Mouse (Mus musculus): Measurements from ENCODE around the gene 3425401B19Rik. TPM values are rescaled to one million over a fixed set of nuclear protein-coding genes. Genes with fewer than 3 reads are reported as not detected.

Gene 3425401B19Rik
- total and polyA plus RNA-seq, 3 experiments, result 0.04 to 0.67 (median 0.05) TPM

DNA sequence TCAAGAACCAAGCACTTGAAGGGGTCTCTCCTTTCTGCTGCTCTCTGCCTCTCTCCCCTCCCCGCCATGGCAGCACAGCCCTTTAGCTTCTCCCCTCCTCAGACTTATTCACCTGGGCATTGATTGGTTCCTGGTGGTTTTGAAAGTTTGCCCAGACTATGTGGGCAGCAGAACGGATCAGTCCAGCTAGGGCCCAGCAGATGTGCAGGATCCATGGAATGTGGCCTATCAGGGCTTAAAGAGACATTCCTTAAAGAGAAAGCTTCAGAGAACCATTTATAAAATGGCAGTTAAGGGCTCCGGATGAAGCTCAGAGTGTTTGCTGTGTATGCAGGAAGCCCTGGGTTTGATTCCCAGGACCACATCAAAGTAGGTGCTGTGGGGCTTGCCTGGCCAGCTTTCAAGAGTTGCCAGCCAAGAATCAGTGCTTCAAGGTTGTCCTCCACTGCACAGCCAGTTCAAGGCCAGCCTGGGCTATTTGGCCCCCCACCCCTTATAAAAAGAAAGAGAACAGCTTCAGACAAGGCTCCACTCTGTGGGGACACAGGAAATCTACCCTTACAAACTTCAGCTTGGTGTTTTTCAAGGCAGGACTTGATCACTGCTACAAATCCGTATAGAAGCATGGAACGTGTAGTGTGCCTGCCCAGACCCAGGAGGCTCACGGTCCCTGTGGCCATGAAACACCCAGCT, 52.0 kb downstream of the 3425401B19Rik start:
- Histone ChIP-seq H3K9me3 (replicated peaks; ENCODE audit: low read length) (no peaks in the 10 kb centered on the region), H3K4me2 (ENCODE audit: insufficient read depth, low read depth, poor library complexity, severe bottlenecking) (no peak overlapping the region), H3K79me2 (replicated peaks; ENCODE audit: control insufficient read depth, extremely low read depth, insufficient read depth, poor library complexity, severe bottlenecking) (no peaks in the 10 kb centered on the region), H3K27ac (ENCODE audit: insufficient read depth, low read depth) (no peak overlapping the region), H3K27me3 (replicated peaks) (no peaks in the 10 kb centered on the region), H3K4me1 (ENCODE audit: control insufficient read depth in 1 of 2, insufficient read depth in 2 of 2) (peaks cover 0 to 34% of the 10 kb centered on the region in 2 experiments; a peak in 2 of 4 replicates), H3K9ac (ENCODE audit: insufficient read depth, low read depth) (no peak overlapping the region), H3K36me3 (replicated peaks in 1 of 2; ENCODE audit: control insufficient read depth in 1 of 2, insufficient read depth in 1 of 2, low read length in 1 of 2) (no peaks in the 10 kb centered on the region), H3K4me3 (replicated peaks in 1 of 3; ENCODE audit: low read depth in 2 of 3, low read length in 2 of 3, poor library complexity in 1 of 3) (no peak overlapping the region)
- no peak for DNase-seq (ENCODE audit: extremely low read depth)
- in situ Hi-C loops (cut with MboI; ENCODE audit: low pct_ligation_motif_present, low pct_unique_long_range_greater_than_20kb, low sequenced_read_pairs) (no loop called here), dilution Hi-C loops (cut with MboI; ENCODE audit: extremely low pct_ligation_motif_present, extremely low pct_unique_long_range_greater_than_20kb, low sequenced_read_pairs) (no loop called here)
- TF ChIP-seq CHD2 (IDR thresholded peaks at IDR 0.05; ENCODE audit: low read length), result no peak
- no peak for TF ChIP-seq ZKSCAN1 (IDR thresholded peaks at IDR 0.05; ENCODE audit: borderline replicate concordance, low read depth, low read length)
- no peak for TF ChIP-seq NRF1 (IDR thresholded peaks at IDR 0.05; ENCODE audit: low read depth, low read length)
- TF ChIP-seq E2F4 (IDR thresholded peaks at IDR 0.05; ENCODE audit: insufficient replicate concordance, low read depth, low read length), result no peak
- TF ChIP-seq GABPA (IDR thresholded peaks at IDR 0.05; ENCODE audit: insufficient replicate concordance, low read depth, low read length), result no peak
- TF ChIP-seq RAD21 (IDR thresholded peaks at IDR 0.05; ENCODE audit: low read depth, low read length), result no peak
- no peak for TF ChIP-seq RCOR1 (conservative IDR thresholded peaks at IDR 0.05; ENCODE audit: low read depth, low read length)
- TF ChIP-seq CHD1 (IDR thresholded peaks at IDR 0.05; ENCODE audit: low read depth, low read length), result no peak
- TF ChIP-seq PAX5 (IDR thresholded peaks at IDR 0.05; ENCODE audit: low read length), result no peak
- TF ChIP-seq MAX (IDR thresholded peaks at IDR 0.05; ENCODE audit: low read length), result no peak
- no peak for TF ChIP-seq EP300 (IDR thresholded peaks at IDR 0.05; ENCODE audit: low read length)
- TF ChIP-seq ETS1 (conservative IDR thresholded peaks at IDR 0.05; ENCODE audit: low read depth, low read length), result no peak
- no peak for TF ChIP-seq ZC3H11A (IDR thresholded peaks at IDR 0.05; ENCODE audit: low read depth, low read length)

DNA sequence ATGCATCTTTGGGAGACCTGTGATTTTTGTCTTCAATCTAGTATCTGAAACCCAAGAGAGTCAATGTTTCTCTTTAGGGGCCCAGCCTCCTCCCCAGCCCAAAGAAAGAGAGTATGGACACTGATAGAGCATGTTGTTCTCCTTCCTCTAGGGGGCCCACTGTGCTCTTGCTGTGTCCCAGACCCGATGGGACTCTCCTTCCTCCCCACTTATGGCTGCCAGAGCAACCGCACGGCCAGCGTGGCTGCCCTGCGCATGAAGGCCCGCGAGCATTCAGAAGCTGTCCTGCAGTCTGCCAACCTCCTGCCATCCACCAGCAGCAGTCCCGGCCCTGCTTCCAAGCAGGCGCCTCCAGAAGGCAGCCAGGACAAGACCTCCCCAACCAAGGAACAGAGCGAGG, 56.5 kb downstream of the 3425401B19Rik start:
- Histone ChIP-seq H3K4me3 (replicated peaks in 1 of 3; ENCODE audit: low read depth in 2 of 3, low read length in 2 of 3, poor library complexity in 1 of 3) (peak overlapping the region in 1 of 3 experiments; percentile 44), H3K27me3 (replicated peaks) (no peaks in the 10 kb centered on the region), H3K9me3 (replicated peaks; ENCODE audit: low read length) (no peaks in the 10 kb centered on the region), H3K27ac (ENCODE audit: insufficient read depth, low read depth) (no peak overlapping the region), H3K9ac (ENCODE audit: insufficient read depth, low read depth) (no peak overlapping the region), H3K36me3 (replicated peaks in 1 of 2; ENCODE audit: control insufficient read depth in 1 of 2, insufficient read depth in 1 of 2, low read length in 1 of 2) (no peaks in the 10 kb centered on the region), H3K79me2 (replicated peaks; ENCODE audit: control insufficient read depth, extremely low read depth, insufficient read depth, poor library complexity, severe bottlenecking) (no peaks in the 10 kb centered on the region), H3K4me2 (ENCODE audit: insufficient read depth, low read depth, poor library complexity, severe bottlenecking) (no peak overlapping the region; the same call in 1 of the 2 replicates), H3K4me1 (ENCODE audit: control insufficient read depth in 1 of 2, insufficient read depth in 2 of 2) (peaks cover 0 to 24% of the 10 kb centered on the region in 2 experiments; a peak in 2 of 4 replicates)
- in situ Hi-C loops (cut with MboI; ENCODE audit: low pct_ligation_motif_present, low pct_unique_long_range_greater_than_20kb, low sequenced_read_pairs) (no loop called here), dilution Hi-C loops (cut with MboI; ENCODE audit: extremely low pct_ligation_motif_present, extremely low pct_unique_long_range_greater_than_20kb, low sequenced_read_pairs) (no loop called here)
- TF ChIP-seq SMC3 (IDR thresholded peaks at IDR 0.05; ENCODE audit: low read depth, low read length), result peak; percentile 55
- TF ChIP-seq TCF12 (IDR thresholded peaks at IDR 0.05; ENCODE audit: low read depth, low read length), result 0 out of 2 replicates have a peak, but pooled peaks have one; percentile 22
- TF ChIP-seq IRF4 (IDR thresholded peaks at IDR 0.05; ENCODE audit: low read depth, low read length), result peak; percentile 26; the same call in 1 of the 2 replicates
- TF ChIP-seq E2F4 (IDR thresholded peaks at IDR 0.05; ENCODE audit: insufficient replicate concordance, low read depth, low read length), result no peak
- peak; percentile 39 to 70; a peak in 3 of 4 replicates for TF ChIP-seq CTCF (conservative IDR thresholded peaks at IDR 0.05 in 1 of 2, IDR thresholded peaks at IDR 0.05 in 1 of 2; ENCODE audit: low read depth in 2 of 2, low read length in 2 of 2)
- no peak for TF ChIP-seq MYC (IDR thresholded peaks at IDR 0.05; ENCODE audit: low read depth, low read length)
- TF ChIP-seq RAD21 (IDR thresholded peaks at IDR 0.05; ENCODE audit: low read depth, low read length), result peak; percentile 65
- DNase-seq (ENCODE audit: extremely low read depth), result peak; percentile 64

All from CH12.LX (cell line).